Mouse (Mus musculus) right cerebral cortex, postnatal 4 days (tissue): ENCODE data around the gene Fgd5.

Source experiments
- DNase-seq: peaks from one replicate; pipeline ENCODE4 v3.0.0-alpha.2; 2022

Fgd5 gene

DNA sequence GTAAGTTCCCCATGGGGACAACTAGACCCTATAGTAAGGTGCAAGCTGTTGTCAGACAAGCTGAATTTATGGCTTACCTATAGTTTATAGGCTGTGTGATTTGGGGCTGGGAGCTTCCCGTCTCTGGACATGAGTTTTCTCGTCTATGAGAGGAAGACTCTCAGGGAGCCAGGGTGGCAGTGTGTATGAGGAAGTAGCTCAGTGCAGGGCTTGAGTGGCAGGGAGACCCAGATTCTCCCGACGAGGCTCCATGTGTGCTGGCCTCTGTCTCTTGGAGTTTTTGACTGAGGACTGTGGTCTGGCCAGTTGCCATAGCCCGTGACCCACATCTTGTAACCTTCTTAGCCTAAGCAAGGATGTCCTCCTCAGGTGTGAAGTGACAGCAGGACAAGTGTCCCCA is 33.7 kb downstream of the Fgd5 start:
- no peak for DNase-seq

DNA sequence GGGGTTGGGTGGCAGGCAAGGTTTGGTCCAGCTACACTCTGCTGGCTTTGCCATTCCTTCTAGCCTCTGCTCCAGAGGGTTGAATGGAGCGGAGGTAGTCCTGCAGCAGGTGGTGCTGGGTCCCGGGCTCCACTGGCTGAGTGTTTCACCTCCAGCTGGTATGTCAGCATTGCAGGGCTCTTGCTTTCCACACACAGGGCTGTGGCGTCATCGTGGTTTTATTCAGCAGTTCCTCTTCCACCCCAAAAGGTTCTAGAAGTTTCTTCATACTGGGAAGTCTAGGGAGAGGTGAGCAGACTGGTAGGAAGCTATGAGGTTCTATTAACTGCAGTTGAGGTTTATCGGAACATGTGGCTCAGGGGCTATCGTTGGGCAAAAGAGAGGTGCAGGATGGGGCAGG is 34.4 kb downstream of the Fgd5 start:
- no peak for DNase-seq

DNA sequence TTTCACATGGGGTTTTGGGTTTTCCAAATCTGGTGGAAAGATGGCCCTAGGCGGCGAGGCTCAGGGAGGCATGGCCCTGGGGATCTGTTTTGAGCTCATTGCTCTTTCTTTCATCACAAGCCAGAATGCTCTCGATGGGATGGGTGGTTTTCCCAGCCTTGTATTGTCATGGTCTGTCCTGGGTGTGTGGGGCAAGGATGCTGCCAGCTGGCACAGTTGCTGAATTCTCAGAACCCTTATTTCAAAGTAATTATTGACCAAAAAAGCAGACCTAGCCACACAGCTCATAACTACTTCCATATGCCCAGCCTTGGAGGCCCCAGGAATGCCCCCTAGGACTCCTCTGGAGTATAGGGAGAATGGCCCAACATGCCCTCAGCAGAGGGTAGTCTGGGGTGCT is 34.9 kb downstream of the Fgd5 start:
- DNase-seq = no peak

DNA sequence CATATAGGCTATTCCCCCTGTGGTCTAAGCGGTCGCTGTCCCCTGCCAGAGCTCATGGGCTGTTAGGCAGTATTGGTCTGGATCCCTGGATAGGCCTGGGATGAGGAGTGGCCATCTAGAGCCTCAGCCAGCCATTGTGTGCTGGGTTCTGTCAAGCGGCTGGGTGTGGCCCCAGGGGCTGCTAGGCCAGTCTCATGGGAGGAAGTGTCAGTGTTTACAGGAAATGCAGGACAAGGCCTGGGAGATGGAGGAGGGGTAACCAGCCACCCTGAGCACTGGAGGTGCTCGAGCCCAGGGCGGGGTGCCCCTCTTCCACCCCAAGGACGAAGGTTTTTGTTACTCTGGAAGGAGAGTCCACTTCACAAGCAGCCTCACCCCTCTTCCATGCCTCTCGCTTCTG is 36.3 kb downstream of the Fgd5 start:
- DNase-seq = no peak

DNA sequence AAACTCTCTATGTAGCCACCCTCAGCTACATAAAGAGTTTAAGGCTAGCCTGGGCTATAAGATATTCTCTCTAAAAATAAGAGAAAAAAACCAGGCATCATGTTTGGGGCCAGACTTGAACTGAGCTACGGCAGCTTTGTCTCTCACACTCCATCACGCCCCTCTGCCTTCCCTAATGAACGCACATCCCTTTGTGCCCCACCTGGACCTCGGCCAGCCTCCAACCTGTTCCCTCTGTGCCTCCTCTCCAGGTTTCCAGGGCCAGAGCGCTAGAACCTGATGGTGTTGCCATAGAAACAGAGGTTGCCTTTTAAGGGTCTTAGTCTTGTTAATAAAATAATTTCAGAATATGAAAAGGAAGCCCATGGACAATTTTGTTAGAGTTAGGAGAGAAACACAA is 37.2 kb downstream of the Fgd5 start:
- DNase-seq = no peak

DNA sequence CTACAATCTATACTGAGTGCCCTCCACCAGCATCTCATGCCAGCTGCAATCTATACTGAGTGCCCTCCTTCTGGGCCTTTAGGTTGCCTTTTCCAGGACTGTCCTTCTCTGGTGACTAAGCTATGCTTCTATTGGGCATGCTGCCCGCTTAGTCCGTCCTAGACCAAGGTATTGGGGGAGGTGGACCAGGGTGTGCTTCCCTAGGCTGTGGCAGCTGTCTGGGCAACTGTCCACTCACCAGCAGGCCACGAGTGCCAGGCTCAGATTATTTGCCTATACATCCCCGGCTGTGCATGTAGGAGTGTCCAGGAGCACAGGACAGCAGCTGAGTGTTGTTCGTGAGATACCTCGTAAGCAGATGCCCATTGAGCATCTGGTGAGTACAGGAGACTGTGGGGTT is 38.1 kb downstream of the Fgd5 start:
- no peak for DNase-seq

DNA sequence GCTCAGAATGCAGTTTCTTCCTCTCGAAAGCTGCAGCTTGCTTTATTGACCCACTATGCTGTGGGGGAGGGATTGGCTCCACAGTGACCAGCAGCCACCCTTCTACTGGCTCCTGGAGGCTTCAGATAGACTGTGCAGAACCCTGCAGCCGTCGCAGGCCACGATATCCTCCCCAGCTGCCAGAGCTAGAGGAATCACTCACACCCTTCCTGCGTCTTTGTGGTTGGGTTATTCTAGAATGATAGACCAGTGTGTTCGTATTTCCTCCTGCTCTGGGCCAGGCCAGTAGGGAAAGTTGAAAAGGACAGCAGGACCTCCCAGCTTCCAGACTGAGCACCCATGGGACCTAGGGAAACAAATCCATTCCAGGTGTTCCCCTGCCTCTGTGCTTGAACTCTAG is 39.7 kb downstream of the Fgd5 start:
- no peak for DNase-seq

DNA sequence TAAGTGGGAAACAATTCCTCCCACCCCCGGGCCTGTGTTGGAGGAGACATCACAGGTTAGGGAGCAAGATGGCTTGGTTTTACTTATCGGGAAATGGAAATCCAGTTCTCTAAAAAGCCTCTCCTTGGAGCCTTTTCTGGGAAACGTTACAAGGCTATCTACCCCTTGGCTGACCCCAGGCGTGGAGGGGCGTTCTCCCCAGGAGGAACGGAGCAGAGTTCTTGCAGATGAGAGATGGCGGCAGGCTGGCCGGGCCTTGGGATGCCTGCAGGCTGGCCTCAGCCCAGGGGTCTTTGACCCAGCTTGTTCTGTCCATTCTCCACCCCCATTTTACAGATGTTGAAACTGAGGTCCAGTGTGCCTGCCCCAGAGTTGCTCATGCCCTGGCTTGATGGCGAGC is 42.4 kb downstream of the Fgd5 start:
- DNase-seq = no peak

DNA sequence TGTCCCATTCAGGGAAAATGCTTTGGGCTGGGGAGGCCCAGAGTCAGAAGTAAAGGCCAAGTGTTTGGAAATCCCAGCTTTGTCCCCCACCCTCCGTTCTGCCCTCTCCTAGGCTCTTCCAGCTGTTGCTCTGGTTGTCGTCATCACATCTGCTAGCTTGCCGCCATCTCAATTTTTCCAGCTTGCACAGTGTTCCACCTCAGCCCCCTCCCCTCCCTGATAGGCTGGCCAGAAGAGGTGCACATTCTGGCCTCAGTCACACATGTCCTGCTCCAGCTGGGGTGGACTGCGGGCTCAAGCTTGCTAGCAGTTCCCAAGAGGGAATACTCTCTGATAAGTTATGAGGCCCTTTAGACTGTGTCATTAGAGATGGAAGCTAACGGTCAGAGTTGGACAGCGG is 42.8 kb downstream of the Fgd5 start:
- no peak for DNase-seq

DNA sequence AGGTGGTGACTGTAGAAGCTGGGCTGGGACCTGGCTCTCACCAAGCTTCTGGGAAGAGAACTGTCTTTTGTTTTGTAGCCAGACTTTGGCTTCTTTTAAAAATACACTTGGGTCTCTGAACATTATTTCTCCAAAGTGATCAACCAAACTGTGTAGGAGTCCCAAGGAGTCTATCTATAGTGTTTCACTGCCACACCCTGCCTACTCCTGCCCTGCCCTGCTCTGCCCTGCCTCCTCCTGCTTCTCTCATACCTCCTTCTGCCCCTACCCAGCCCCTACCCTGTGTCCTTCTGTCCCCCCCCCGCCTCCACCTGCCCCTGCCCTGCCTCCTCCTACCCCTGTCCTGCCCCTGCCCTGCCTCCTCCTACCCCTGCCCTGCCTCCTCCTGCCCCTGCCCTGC is 46.6 kb downstream of the Fgd5 start:
- DNase-seq = no peak

DNA sequence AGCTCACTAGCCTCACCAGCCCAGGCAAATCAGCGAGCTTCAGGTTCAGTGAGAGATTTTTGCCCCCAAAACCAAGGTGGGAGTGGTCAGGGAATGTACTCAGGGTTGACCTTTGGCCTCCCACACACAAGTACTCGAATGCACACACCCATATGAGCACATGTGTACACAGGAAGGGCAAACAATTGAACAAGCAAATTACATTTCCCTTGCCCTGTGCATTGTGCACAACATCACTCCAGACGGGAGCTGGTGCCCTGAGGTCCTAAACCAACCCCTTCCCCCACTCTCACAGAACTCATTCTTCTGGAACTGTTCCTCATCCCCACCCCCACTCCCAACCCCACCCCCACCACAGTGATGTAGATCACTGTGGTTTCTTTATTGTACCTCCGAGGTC is 48.7 kb downstream of the Fgd5 start:
- DNase-seq = no peak

DNA sequence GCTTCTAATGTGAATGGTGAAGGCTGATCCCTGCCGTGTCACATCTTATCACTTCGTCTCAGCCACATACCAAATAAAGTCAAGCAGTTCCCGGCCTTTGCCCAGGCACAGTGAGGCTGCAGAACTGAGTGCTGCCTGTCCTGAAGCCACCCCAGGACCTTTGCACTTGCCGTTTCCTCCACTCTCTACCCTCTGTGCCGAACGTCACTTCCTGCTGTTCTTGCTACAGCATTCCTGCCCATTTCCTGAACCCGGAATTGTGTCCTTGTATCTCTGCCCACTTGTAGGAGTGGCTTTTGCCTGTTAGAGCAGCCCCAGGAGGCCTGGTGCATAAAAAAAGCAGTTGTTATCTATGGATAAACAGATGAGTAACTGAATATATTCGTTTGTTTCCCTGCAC is 52.0 kb downstream of the Fgd5 start:
- DNase-seq = no peak

DNA sequence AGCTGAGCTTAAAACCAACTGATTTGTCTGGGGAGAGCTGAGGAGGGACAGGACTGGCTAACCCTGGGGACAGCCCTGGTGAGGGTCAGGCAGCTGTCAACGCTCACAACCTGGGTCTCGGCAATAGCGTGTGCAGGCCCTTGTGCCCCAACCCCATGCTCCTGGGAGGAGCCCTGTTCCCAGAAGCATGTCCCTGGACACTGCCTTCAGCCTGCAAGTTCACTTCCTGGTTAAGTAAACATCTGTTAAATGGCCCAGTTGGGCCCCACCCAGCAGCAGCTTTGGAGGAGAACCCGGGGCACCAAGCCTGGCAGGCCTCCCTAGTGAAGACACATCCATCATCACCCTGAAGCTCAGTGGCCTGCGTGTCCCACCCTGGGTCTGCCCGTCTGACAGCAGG is 56.0 kb downstream of the Fgd5 start:
- DNase-seq = no peak

DNA sequence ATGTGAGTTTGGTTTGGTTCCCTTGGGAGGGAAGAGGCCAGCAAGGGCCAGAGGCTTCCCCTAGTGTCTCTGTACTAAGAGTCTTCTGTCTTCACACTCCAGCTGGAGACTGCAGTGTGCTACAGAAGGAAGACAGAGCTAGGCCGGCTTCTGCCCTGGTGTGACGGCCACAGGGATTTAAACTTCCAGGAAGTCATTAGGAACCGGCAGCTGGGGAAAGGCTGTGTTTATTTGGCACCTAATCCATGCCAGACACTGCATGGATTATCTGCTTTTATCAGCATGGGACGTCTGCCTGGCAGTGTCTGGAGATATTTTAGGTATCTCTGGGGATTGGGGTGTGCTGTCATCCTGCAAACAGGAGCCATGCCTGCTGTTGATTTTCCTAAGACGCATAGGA is 57.7 kb downstream of the Fgd5 start:
- DNase-seq = no peak

DNA sequence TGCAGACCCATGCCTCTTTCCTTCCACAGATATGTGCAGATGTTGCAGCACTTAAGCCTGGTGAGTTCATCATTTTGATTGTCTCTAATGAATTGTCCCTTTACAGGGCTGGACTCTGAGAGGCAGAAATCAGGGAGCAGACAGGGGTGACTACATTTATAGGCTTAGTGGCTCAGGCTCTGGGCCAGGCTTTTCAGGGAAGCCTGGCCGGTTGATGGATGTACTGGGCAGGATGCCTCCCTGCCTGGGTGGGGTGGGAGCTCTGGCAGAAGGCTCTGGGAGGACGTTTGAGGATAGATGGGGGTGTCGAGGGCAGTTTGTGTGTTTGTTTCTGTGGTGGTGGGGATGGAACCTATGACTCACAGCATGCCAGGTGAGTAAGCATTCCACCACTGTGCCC is 59.5 kb downstream of the Fgd5 start:
- DNase-seq = no peak

DNA sequence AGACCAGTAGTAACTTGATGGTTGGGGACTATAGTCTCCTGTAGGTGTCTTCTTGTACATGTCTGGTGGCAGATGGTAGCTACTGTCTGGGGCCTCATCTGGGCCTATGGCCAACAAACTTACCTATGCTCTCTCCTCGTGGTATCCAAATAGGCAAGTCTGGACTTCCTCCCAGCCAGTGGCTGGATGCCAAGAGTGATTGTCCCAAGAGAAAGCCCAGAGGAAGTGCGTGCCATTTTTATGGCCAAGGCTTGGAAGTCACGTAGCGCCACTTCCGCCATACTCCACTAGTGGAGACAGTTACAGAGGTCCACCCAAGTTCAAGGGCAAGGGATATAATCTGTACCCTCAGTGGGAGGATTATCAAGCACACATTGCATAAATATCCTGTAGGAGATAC is 62.6 kb downstream of the Fgd5 start:
- DNase-seq = no peak

DNA sequence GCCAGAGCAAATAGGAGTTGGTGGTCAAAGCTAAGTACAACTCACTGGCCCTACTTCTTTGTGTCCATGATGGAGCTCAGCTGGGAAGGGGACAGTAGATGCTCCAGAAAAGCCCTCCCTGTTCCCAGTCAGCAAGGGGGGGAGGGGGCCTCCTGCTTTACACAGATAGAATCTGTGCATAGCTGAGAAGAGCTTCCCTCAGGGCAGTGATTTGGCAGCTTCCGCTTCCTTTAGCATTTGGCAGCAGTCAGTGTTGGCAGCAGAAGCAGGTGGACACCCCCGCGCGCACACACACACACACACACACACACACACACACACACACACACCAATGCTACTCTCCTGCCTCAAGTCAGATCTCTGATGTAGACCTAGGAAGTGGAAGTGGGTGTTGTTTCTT is 63.4 kb downstream of the Fgd5 start:
- peak; percentile 23 for DNase-seq

DNA sequence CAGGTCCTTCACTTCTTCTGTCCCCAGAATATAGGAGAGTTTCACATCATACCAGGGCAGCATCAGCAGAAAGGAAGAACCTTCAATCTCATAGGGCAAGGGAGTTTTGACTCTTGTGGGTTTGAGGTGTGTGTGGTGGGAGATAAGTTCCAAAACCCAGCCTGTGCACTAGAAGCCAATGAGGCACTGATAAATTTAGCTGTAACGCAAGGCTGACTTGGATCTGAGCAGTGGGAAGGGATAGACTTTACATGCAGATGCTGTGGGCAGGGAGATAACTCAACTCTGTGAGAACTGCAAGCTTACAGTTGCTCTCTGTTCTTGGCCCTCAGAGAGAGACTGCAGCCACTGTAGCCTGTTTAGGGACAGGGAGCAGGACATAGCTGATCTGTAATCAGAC is 64.2 kb downstream of the Fgd5 start:
- no peak for DNase-seq

DNA sequence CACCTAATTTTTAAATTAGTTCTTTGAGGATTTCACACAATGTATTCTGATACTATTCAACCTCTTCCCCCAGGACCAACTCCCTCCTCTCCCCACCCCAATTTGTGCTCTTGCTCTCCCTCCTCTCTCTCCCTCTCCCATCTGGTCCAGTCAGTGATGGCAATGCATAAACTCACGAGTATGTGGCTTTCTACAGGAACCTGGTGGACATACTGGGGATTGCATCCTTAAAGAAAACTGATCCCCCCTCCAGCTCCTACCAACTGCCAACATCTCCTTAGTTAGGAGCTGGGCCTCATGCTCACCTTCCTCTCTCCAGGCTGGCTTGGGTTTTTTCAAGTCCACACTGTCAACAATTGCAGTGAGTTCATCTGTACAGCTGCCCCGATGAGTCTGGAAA is 79.1 kb downstream of the Fgd5 start:
- DNase-seq = no peak

DNA sequence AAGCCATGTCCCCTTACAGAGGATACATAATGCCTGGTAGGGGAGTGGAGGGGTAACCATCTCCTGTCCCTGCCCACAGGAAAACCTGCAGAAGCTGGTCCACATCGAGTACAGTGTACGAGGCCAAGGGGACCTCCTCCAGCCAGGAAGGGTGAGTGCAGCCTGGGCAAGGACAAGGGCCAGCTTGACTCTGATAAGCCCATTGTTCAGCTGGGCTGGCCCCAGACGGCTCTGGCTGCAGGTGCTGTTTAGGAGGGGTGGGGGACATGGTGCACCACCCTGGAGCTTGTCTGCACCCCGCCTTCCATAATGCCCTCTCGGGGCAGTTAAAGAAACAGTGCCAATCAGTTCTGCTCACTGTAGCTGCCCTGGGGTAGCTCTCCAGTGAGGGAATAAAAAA is 83.0 kb downstream of the Fgd5 start:
- no peak for DNase-seq

DNA sequence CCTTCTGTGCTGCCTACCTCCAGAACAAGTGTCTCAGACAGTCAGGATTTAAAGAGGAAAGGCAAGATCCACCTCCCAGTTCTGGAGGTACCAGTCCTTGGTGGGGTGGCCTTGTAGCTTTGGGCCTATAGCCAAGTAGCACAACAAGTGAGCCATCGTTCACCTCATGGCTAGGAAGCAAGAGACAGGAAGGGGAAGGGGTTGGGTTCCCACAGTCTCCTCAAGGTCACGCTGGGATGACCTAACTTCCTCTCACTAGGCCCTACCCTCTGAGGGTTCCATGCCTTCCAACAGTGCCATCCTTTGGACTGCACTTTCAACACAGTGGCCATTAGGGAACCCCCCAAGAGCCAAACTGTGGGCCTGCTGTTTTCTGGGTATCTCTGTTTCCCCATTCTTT is 84.8 kb downstream of the Fgd5 start:
- no peak for DNase-seq

DNA sequence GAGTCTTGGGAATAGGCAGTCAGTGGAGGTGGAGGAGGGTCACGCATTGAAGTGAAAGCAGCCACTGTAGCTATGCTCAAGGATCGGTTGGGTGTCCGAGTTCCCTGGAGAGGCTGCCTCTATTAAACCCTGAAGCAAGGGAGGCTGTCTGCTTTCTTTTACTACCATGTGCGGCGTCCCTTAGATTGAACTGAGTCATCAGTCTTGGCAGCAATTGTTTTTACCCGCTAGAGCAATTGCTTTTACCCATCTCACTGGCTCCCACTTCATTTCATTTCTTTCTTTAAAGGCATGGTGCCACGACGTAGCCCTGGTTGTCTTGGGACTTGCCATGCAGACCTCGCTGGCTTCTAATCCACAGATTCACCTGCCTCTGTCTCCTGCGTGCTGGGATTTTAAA is 85.4 kb downstream of the Fgd5 start:
- DNase-seq = no peak

DNA sequence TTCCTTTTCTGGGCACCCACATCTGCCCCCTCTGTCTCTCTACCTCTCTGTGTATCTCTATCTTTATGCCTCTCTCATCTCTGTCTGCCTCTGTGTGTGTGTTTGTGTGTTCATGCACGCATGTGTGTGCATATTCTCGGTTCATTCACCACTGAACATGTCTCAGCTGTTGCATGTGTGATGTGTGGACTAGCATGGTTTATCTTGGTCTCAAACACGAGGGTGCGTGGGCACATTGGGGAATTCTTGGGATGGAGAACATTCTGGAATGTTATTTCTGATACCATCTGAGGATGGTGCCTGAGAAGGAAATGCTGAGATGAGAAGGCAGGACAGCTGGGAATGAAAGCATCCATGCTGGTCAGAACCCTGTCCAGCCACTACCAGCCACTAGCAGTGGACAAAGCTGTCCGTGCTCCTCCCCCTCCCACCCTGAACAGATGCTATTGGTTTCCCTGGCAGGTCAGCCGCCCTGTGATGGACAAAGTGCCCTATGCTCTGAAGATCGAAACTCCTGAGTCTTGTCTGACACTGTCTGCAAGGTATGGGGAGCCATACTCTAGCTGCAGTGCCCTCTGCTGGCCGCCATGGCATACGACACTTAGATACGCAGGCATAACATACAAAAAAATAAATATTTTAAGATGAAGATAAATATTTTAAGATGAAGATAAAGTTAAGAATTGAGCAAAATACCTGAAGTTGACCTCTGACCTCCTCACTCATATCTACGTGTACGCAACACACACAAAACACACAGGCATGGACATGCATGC is 87.2 kb downstream of the Fgd5 start:
- peak; percentile 82 for DNase-seq

DNA sequence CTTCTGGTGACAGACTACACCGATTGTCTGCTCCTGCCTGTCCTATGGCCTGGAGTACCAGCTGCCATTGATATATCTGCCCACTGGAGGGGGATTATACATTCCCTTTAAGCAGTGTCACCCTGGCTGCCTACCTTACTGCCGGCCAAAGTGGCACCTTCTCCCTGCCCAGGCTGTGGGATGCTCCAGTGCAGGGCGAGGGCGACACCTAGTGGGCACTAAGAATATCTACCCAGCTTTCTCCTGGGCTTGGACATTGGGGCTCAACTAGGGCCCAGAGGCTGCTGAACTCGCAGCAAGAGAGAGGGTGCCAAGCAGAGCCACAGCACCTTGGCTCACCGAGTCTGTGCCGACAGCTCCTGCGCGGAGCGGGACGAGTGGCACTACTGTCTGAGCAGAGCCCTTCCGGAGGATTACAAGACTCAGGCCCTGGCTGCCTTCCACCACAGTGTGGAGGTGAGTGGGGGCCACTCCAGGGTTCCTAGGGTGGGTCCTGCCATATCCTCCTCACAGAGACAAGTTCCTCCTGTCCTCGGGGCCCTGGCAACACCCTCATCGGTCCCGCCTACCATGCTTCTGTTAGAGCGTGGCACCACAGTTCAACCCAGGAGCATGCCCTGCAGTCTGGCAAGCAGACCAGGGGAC is 88.6 kb downstream of the Fgd5 start:
- peak; percentile 79 for DNase-seq
